Mouse (Mus musculus): Measurements from ENCODE around the gene Glipr1. TPM values are rescaled to one million over a fixed set of nuclear protein-coding genes. Genes with fewer than 3 reads are reported as not detected.

Glipr1 gene
- polyA plus RNA-seq, 1 experiment from 2014 or later = 0.42 TPM

DNA sequence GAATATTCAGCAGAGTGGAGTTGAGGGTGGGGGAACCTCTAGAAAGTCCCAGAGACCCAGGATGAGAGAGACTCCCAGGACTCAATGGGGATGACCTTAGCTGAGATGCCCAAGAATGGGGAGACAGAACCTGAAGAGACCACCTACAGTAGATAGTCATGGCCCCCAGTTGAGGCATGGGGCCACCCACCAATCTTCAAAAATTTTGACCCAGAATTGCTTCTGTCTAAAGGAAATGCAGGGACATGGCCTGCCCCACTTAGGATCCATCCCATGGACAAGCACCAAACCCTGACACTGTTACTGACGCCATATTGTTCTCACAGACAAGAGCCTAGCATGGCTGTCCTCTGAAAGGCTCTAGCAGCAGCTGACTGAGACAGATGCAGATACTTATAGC, 54.4 kb downstream of the Glipr1 start:
- H3K9ac ChIP-seq (replicated peaks; ENCODE audit: low read depth, low read length) = no peak overlapping the region
- ATAC-seq = no peak
- WGBS = 94% methylated on average over 1 of the region's 1 CpGs
- H3K36me3 ChIP-seq (ENCODE audit: control insufficient read depth, insufficient read depth) = no peaks in the 10 kb centered on the region
- no peaks in the 10 kb centered on the region for H3K9me3 ChIP-seq (ENCODE audit: control insufficient read depth, low read length)
- no peaks in the 10 kb centered on the region for H3K27me3 ChIP-seq (replicated peaks; ENCODE audit: control insufficient read depth, insufficient read depth, low read length)
- H3K4me3 ChIP-seq (replicated peaks; ENCODE audit: low read length) = no peak overlapping the region
- no peak overlapping the region for H3K4me2 ChIP-seq (ENCODE audit: low read length)
- no peaks in the 10 kb centered on the region for H3K4me1 ChIP-seq (replicated peaks; ENCODE audit: control insufficient read depth, insufficient read depth, low read length)
- H3K27ac ChIP-seq (ENCODE audit: low read length) = no peak overlapping the region

DNA sequence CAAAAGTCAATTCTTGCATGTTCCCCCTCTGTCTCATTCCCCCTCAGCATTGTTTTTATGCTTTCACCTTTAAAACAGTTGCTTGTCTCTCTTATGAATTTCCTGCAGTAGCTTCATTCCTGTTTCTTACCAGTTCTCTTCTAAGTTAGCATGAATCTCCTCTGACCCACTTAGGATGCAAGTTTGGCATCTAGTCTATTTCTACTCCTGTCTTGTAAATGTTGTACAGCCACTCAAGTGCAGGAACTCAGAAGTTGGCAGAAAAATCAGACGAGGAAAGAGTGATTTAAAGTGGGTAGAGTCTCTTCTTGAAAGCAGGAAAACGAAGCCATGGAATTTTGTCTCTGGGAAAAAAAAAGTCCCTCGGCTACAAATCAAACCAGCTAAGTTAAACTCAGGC, 56.9 kb downstream of the Glipr1 start:
- Histone ChIP-seq H3K36me3 (ENCODE audit: control insufficient read depth, insufficient read depth) (no peaks in the 10 kb centered on the region), H3K27me3 (replicated peaks; ENCODE audit: control insufficient read depth, insufficient read depth, low read length) (no peaks in the 10 kb centered on the region), H3K4me1 (replicated peaks; ENCODE audit: control insufficient read depth, insufficient read depth, low read length) (no peaks in the 10 kb centered on the region), H3K4me3 (replicated peaks; ENCODE audit: low read length) (no peak overlapping the region), H3K9me3 (ENCODE audit: control insufficient read depth, low read length) (no peaks in the 10 kb centered on the region), H3K4me2 (ENCODE audit: low read length) (no peak overlapping the region), H3K27ac (ENCODE audit: low read length) (no peak overlapping the region), H3K9ac (replicated peaks; ENCODE audit: low read depth, low read length) (no peak overlapping the region)
- WGBS = 74% methylated on average over 3 of the region's 3 CpGs
- ATAC-seq = no peak

DNA sequence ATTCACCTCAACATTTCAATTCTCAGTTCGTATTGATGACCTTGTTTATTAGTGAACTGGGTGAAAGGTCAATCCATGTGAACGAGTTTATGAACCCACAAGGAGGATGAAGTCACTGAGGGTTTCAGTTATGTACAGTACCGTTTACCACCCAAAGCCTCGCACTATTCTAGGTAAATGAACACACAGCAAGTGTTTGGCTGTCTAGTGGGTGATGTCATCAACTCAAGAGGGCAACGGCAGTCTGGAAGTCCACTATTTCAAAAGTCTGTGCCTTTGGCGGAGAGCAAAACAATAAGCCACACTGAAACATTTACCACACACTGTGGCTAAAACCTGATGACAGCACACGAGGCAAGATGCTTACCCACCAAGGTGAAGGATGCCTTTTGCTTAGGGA, 59.4 kb downstream of the Glipr1 start:
- no peak overlapping the region for H3K4me3 ChIP-seq (replicated peaks; ENCODE audit: low read length)
- no peaks in the 10 kb centered on the region for H3K27me3 ChIP-seq (replicated peaks; ENCODE audit: control insufficient read depth, insufficient read depth, low read length)
- H3K4me1 ChIP-seq (replicated peaks; ENCODE audit: control insufficient read depth, insufficient read depth, low read length) = no peaks in the 10 kb centered on the region
- no peak overlapping the region for H3K27ac ChIP-seq (ENCODE audit: low read length)
- 84% methylated on average over 7 of the region's 7 CpGs for WGBS
- H3K4me2 ChIP-seq (ENCODE audit: low read length) = no peak overlapping the region
- H3K9ac ChIP-seq (replicated peaks; ENCODE audit: low read depth, low read length) = no peak overlapping the region
- H3K36me3 ChIP-seq (ENCODE audit: control insufficient read depth, insufficient read depth) = no peaks in the 10 kb centered on the region
- H3K9me3 ChIP-seq (ENCODE audit: control insufficient read depth, low read length) = no peaks in the 10 kb centered on the region
- ATAC-seq = no peak

DNA sequence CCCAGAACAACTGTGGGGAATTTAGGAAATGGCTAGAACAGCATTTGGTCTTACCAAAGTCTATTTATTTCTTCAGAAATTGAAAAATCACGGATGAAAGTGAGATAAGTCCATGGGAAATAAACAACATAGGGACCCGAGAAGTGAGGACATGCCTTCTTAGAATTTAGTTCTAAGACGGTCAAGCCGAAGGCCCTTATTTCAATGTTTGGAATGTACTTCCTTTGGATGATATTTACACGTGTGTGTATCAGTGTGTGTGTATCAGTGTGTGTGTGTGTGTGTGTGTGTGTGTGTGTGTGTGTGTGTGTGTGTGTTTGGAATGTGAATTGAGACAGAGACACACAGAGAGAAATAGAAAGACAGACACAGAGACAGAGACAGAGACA, 65.3 kb downstream of the Glipr1 start:
- no peaks in the 10 kb centered on the region for H3K36me3 ChIP-seq (ENCODE audit: control insufficient read depth, insufficient read depth)
- H3K4me3 ChIP-seq (replicated peaks; ENCODE audit: low read length) = no peak overlapping the region
- H3K27ac ChIP-seq (ENCODE audit: low read length) = no peak overlapping the region
- H3K9ac ChIP-seq (replicated peaks; ENCODE audit: low read depth, low read length) = no peak overlapping the region
- H3K4me1 ChIP-seq (replicated peaks; ENCODE audit: control insufficient read depth, insufficient read depth, low read length) = peaks cover 5% of the 10 kb centered on the region
- no peaks in the 10 kb centered on the region for H3K9me3 ChIP-seq (ENCODE audit: control insufficient read depth, low read length)
- 91% methylated on average over 5 of the region's 5 CpGs for WGBS
- H3K27me3 ChIP-seq (replicated peaks; ENCODE audit: control insufficient read depth, insufficient read depth, low read length) = no peaks in the 10 kb centered on the region
- H3K4me2 ChIP-seq (ENCODE audit: low read length) = no peak overlapping the region
- ATAC-seq = no peak

DNA sequence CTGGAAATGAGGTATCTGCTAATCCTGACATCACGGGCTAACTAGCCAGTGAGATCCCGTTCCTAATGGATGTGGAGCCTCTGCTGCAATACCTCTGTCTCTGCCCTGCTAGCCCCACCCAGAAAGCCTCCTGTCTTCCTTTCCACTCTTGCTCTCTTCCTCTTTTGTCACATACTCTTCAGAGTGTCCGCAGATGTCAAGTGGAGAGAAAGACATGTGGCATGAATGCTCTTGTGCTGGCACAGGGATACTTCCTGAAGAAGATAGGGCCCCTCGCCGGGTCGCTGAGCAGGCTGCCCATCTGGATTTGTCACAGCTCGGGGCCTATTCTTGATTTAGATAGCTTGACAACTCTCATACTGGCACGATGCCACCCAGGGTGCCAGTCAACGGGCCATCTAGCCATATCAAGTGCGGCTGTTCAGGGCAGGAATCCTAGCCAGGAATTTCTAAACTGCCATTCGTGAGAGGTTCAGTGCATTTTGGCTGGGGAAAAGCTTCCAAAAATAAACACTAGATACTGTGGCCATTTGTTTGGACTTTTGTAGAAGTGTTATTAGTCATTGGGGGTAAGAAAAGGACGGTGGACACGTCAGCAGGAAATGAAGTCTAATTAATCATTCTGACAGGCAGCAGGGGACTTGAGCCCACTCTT, 65.8 kb downstream of the Glipr1 start:
- 42% methylated on average over 13 of the region's 13 CpGs for WGBS
- no peak overlapping the region for H3K9ac ChIP-seq (replicated peaks; ENCODE audit: low read depth, low read length)
- no peaks in the 10 kb centered on the region for H3K36me3 ChIP-seq (ENCODE audit: control insufficient read depth, insufficient read depth)
- no peaks in the 10 kb centered on the region for H3K27me3 ChIP-seq (replicated peaks; ENCODE audit: control insufficient read depth, insufficient read depth, low read length)
- H3K4me2 ChIP-seq (ENCODE audit: low read length) = no peak overlapping the region
- no peaks in the 10 kb centered on the region for H3K9me3 ChIP-seq (ENCODE audit: control insufficient read depth, low read length)
- no peak overlapping the region for H3K4me3 ChIP-seq (replicated peaks; ENCODE audit: low read length)
- peak overlapping the region; percentile 34; the same call in 1 of the 2 replicates for H3K27ac ChIP-seq (ENCODE audit: low read length)
- H3K4me1 ChIP-seq (replicated peaks; ENCODE audit: control insufficient read depth, insufficient read depth, low read length) = peaks cover 5% of the 10 kb centered on the region
- ATAC-seq = peak; percentile 62

DNA sequence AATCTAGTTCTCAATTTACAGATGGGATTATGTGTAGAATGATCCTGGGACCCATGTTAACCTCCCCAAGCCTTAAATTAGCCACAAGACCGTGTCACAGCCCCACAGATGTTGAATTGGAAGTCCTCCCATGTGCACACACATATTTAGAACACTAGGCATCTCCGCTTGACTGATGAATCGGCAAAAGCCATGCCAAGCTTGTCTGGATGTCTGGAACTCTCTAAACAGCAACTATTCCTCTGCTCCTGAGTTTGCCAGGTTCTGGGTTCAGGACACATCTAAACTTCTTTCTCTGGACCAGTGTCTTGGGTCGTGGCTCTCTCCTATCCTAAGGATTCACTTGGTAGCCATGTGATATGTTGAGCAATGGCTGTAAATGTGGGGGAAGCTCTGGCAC, 66.4 kb downstream of the Glipr1 start:
- Histone ChIP-seq H3K27me3 (replicated peaks; ENCODE audit: control insufficient read depth, insufficient read depth, low read length) (no peaks in the 10 kb centered on the region), H3K27ac (ENCODE audit: low read length) (no peak overlapping the region; the same call in 1 of the 2 replicates), H3K4me1 (replicated peaks; ENCODE audit: control insufficient read depth, insufficient read depth, low read length) (peaks cover 5% of the 10 kb centered on the region), H3K9ac (replicated peaks; ENCODE audit: low read depth, low read length) (no peak overlapping the region), H3K4me2 (ENCODE audit: low read length) (no peak overlapping the region), H3K4me3 (replicated peaks; ENCODE audit: low read length) (no peak overlapping the region), H3K36me3 (ENCODE audit: control insufficient read depth, insufficient read depth) (no peaks in the 10 kb centered on the region), H3K9me3 (ENCODE audit: control insufficient read depth, low read length) (no peaks in the 10 kb centered on the region)
- WGBS = 78% methylated on average over 4 of the region's 4 CpGs
- no peak for ATAC-seq

Other genes with a start within 250 kb of the Glipr1 start
- gene Krr1, start 30.0 kb downstream of the Glipr1 start, polyA plus RNA-seq (2015; fragmentation: Nextera tagmentation; extraction: Ambion mirVana) = 51.1 and 56.2 TPM in 2 replicates
- gene Glipr1l1, start 57.6 kb upstream of the Glipr1 start, polyA plus RNA-seq (2015; fragmentation: Nextera tagmentation; extraction: Ambion mirVana) = not detected in 2 replicates
- not detected in 2 replicates for gene Glipr1l2, start 80.7 kb upstream of the Glipr1 start, polyA plus RNA-seq (2015; fragmentation: Nextera tagmentation; extraction: Ambion mirVana)
- gene Glipr1l3, start 157.7 kb upstream of the Glipr1 start, polyA plus RNA-seq (2015; fragmentation: Nextera tagmentation; extraction: Ambion mirVana) = 0.41 TPM in 1 of 2 replicates, not detected in the other
- 0.30 and 0.55 TPM in 2 replicates for gene Caps2, start 161.0 kb upstream of the Glipr1 start, polyA plus RNA-seq (2015; fragmentation: Nextera tagmentation; extraction: Ambion mirVana)